Mouse (Mus musculus): ENCODE results near the gene Pex14.

- TF ChIP-seq POLR2A (IDR thresholded peaks at IDR 0.05; ENCODE audit: extremely low read depth, insufficient read depth, low read length) = no peak
- TF ChIP-seq CTCF (IDR thresholded peaks at IDR 0.05; ENCODE audit: low read depth, low read length) = no peak
These were observed 43.8 kb downstream of the Pex14 start for GRCm38 (mm10) chr4:149055847-149056246.

Measured in liver, adult 2 months (tissue).